Mouse (Mus musculus) urinary bladder, postnatal 4 days (tissue): ENCODE data around the gene Gm10337.
A peak's percentile ranks its signal among the peaks of the same experiment; 100 is the strongest.

ENCODE experiments used
- DNase-seq, 2 experiments: peaks; one replicate each; pipeline ENCODE4 v3.0.0; 2021 to 2022; ENCODE audit warnings: low spot score in 2 of 2

The Gm10337 gene

GRCm38 (mm10) chr15:102516728-102517404 is 13.3 kb downstream of the Gm10337 start, which contains the start of gene Map3k12:
Gene Map3k12, minus strand, starts transcription at chr15:102517064.
- DNase-seq, result peak; percentile 61 to 70

DNA sequence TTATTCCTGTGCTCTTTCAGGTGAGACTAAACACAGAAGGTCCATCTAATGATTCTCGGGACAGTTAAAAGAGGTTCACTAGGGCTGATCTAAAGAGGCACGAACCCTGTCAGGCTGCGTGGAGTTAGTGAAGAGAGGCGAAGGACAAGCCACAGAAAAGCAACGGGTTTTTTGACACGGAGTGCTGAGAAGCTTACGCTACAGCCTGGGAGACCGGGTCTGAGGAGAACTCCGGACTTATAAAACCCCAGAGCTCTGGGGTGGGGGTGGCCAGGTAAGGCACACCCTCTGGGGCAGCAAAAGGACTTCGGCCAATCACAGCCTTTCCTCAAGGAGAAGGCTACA is 14.1 kb downstream of the Gm10337 start:
- no peak for DNase-seq

DNA sequence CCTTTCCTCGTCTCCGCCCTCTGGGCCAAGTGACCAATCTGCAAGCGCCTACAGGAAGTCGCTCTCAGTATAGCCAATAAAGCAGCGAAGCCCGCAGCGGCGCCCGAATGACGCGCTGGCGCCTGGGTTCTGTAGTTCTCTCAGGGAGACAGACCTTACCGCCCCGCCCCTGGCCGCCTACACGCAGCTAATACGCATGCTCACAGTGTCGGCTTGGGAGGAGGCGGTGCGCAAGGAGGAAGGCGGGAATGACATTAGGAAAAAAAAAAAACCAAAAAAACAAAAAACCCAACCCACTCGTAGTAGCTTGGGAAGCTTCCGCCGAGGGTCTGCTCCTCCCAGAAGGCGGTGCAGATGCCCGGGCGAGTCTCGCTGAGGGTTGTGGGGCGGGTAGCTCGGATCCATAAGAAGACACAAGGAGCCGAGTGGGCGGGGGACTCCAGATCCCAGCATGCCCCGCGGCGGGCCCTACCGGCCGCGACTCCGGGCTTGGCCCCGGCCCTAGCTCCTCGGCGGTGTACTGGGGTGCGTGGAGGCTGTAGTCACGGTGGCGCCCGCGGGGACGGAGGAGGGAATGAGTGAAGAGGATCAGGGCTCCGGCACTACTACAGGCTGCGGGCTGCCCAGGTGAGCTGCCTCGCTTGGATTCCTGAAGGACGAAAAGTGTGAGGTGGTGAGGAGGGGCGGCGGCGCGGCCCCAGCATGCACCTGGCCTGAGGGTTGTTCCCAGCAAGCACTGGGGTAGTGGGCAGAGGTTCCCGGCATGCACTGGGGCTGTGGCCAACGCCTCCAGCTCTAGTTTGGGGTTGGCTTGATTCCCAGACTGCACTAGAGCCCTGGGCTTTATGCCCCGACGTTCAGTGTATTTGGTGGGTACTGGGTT is 14.7 kb downstream of the Gm10337 start, which contains the start of gene Tarbp2:
Gene Tarbp2, plus strand, starts transcription at position 217 of the 883 bp plus-strand sequence.
- peak; percentile 99 to 100 for DNase-seq

- DNase-seq, result no peak
These were observed 15.3 kb downstream of the Gm10337 start for GRCm38 (mm10) chr15:102518859-102519201.

GRCm38 (mm10) chr15:102519211-102520141 is 16.0 kb downstream of the Gm10337 start:
- DNase-seq, result no peak

- DNase-seq, result no peak
These were observed 16.9 kb downstream of the Gm10337 start for GRCm38 (mm10) chr15:102520416-102520815.

DNA sequence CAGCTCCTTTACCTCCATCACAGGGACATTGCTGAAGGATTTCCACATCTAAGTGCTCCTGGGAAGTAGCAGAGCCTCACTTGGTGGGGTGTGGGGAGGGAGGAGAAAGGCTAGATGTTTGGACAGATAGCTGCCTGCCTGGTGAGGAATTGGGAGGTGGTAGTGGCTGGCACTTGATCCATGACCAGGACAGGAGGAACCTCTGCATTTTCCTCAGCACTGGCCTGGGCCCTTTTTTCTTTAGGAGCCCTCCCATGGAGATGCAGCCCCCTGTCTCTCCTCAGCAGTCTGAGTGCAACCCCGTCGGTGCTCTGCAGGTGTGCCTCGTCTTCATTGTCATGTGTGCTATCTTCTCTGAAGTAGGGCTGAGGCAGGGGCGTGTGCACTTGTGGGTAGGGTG is 18.0 kb downstream of the Gm10337 start:
- no peak for DNase-seq

- peak; percentile 57 to 77 for DNase-seq
These were observed 21.5 kb downstream of the Gm10337 start, which contains the start of gene Npff for GRCm38 (mm10) chr15:102524892-102525485. Gene Npff, minus strand, starts transcription at chr15:102524942.

DNA sequence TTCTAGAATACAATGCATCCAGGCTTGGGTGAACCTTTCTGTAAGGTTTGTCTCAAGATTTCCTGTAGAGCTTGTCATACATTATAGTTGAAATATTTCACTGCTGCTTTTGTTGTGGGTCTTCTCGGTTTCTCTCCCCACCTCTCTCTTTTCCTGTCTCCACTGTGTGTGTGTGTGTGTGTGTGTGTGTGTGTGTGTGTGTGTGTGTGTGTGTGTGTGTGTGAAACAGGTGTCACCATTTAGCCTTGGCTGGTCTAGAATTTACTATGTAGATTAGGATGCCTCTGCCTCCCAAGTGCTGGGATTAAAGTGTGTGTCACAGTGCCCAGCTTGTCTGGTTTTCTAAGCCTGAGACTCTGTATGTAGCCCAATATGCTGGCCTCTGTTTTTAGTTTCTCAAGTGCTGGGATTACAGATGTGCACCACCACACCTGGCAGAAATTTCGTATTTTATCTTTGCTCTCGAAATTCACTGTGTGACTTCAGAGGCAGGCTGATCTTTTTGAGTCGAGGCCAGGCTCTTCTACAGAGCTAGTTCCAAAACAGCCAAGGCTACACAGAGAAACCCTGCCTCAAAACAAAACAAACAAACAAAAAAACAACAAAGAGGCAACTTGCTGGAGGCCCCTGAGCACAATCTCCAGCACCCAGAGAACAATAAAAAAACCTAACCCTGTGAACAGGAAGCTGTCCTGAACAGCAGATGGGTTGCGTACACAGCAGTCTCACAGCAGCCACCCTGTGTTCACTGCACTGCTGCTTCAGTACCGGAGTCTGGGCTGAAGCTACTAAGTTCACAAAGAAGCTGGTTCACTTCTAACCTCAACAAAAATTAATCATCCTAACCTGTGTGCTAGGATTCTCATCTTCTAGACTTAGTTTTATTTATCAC is 22.8 kb downstream of the Gm10337 start:
- DNase-seq, result no peak

DNA sequence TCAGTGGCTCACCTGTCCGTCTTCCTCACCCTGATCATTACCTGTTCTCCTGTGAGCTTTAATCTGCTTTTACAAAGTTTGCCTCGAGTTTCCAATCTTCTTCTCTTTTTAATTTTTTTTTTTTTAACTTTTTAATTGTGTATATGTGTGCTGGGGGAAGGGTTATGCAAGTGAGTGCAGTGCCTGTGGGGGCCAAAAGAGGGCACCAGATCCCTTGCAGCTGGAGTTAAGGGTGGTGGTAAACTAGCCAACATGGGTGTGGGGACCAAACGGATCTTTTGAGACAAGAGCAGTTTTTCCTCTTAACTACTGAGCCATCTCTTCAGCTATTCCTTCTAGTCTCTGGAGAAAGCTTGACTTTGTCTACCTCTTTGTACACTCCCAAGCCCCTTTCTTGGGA is 24.4 kb downstream of the Gm10337 start:
- DNase-seq, result no peak

- DNase-seq, result no peak
These were observed 24.9 kb downstream of the Gm10337 start for GRCm38 (mm10) chr15:102528396-102528795.

DNA sequence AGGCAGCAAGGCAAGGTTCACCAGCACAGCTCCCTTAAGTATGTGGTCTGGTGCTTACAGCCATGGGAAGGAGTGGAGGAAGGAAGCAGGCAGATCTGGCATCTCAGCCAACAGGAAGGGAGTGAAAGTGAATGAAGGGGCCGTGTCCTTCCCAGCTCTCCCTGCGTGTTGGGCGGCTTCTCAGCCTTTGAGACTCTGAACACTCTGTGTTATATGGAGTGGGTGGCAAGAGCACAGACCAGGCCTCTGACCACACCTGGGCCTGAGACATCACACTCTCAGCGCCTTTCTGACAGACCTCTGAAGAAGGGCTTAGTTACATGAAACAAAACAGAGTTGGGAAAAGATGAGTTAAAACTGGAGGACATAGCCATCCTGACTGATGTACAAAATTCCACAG is 27.0 kb downstream of the Gm10337 start:
- DNase-seq, result no peak

- DNase-seq, result no peak
These were observed 28.1 kb downstream of the Gm10337 start for GRCm38 (mm10) chr15:102531586-102531985.

GRCm38 (mm10) chr15:102532106-102532900 is 28.8 kb downstream of the Gm10337 start:
- DNase-seq, result no peak

DNA sequence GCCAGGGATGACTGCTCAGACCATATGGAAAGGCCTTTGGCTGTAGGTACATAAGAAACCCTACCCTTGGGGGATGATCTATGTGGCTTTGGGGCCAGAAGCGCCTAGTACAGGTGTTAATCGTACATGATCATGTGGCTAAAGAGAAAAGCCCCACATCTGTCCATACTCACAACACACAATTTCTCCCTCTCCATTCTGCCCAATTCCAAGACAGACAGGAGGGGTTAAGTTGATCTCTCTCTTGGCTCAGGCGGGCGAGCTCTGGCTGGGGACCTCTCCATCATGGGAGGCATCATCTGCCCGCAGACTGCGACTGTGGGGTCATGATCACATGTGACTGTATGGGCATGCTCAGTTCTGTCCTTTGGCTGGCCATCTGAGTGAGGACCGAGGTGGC is 30.4 kb downstream of the Gm10337 start:
- DNase-seq, result no peak

- DNase-seq, result no peak
These were observed 41.3 kb downstream of the Gm10337 start for GRCm38 (mm10) chr15:102544801-102545200.

- DNase-seq, result no peak
These were observed 42.7 kb downstream of the Gm10337 start for GRCm38 (mm10) chr15:102546246-102546645.

- no peak for DNase-seq
These were observed 43.3 kb downstream of the Gm10337 start for GRCm38 (mm10) chr15:102546677-102547427.

- no peak for DNase-seq
These were observed 44.0 kb downstream of the Gm10337 start for GRCm38 (mm10) chr15:102547478-102547877.
